Mouse (Mus musculus): ENCODE data around the gene Mff. TPM values are rescaled to one million over a fixed set of nuclear protein-coding genes. Genes with fewer than 3 reads are reported as not detected.

The Mff gene
- polyA plus RNA-seq, 1 experiment from 2014 or later: 203 TPM

- Histone ChIP-seq H3K9me3 (no peaks in the 10 kb centered on the region), H3K4me3 (no peak overlapping the region), H3K27ac (replicated peaks) (no peak overlapping the region), H3K27me3 (replicated peaks; ENCODE audit: low read depth, poor library complexity, severe bottlenecking) (no peaks in the 10 kb centered on the region), H3K4me1 (no peaks in the 10 kb centered on the region), H3K36me3 (replicated peaks) (no peaks in the 10 kb centered on the region; the same call in 1 of the 2 replicates)
- DNase-seq (ENCODE audit: low spot score): no peak
- WGBS: 95% methylated on average over 4 of the region's 4 CpGs
These were observed 50.6 kb downstream of the Mff start for GRCm38 (mm10) chr1:82775293-82775692.

GRCm38 (mm10) chr1:82779388-82779966 is 54.8 kb downstream of the Mff start:
- Histone ChIP-seq H3K27me3 (replicated peaks; ENCODE audit: low read depth, poor library complexity, severe bottlenecking) (no peaks in the 10 kb centered on the region), H3K9me3 (no peaks in the 10 kb centered on the region), H3K4me3 (no peak overlapping the region), H3K36me3 (replicated peaks) (no peaks in the 10 kb centered on the region), H3K4me1 (no peaks in the 10 kb centered on the region), H3K27ac (replicated peaks) (no peak overlapping the region)
- DNase-seq (ENCODE audit: low spot score): no peak
- 88% methylated on average over 6 of the region's 6 CpGs for WGBS

GRCm38 (mm10) chr1:82783559-82783958 is 58.9 kb downstream of the Mff start:
- H3K4me1 ChIP-seq: 0 out of 2 replicates have a peak, but pooled peaks cover 5% of the 10 kb centered on the region
- H3K4me3 ChIP-seq: no peak overlapping the region
- WGBS: 69% methylated on average over 3 of the region's 3 CpGs
- no peaks in the 10 kb centered on the region for H3K27me3 ChIP-seq (replicated peaks; ENCODE audit: low read depth, poor library complexity, severe bottlenecking)
- no peaks in the 10 kb centered on the region for H3K36me3 ChIP-seq (replicated peaks)
- no peak for DNase-seq (ENCODE audit: low spot score)
- H3K27ac ChIP-seq (replicated peaks): no peak overlapping the region
- no peaks in the 10 kb centered on the region for H3K9me3 ChIP-seq

- no peaks in the 10 kb centered on the region for H3K9me3 ChIP-seq
These were observed 60.9 kb downstream of the Mff start for GRCm38 (mm10) chr1:82785546-82785945.

GRCm38 (mm10) chr1:82787414-82787813 is 62.7 kb downstream of the Mff start:
- Histone ChIP-seq H3K36me3 (replicated peaks) (no peaks in the 10 kb centered on the region), H3K4me3 (no peak overlapping the region), H3K9me3 (no peaks in the 10 kb centered on the region), H3K27me3 (replicated peaks; ENCODE audit: low read depth, poor library complexity, severe bottlenecking) (no peaks in the 10 kb centered on the region), H3K27ac (replicated peaks) (no peak overlapping the region), H3K4me1 (0 out of 2 replicates have a peak, but pooled peaks cover 5% of the 10 kb centered on the region)
- WGBS: 9% methylated on average over 2 of the region's 2 CpGs
- peak; percentile 47 for DNase-seq (ENCODE audit: low spot score)

More at GRCm38 (mm10) chr1:82785546-82785945, 60.9 kb downstream of the Mff start:
- 78% methylated on average over 6 of the region's 6 CpGs for WGBS
- no peak for DNase-seq (ENCODE audit: low spot score)
- Histone ChIP-seq H3K27ac (replicated peaks) (no peak overlapping the region), H3K36me3 (replicated peaks) (no peaks in the 10 kb centered on the region), H3K27me3 (replicated peaks; ENCODE audit: low read depth, poor library complexity, severe bottlenecking) (no peaks in the 10 kb centered on the region), H3K4me1 (0 out of 2 replicates have a peak, but pooled peaks cover 5% of the 10 kb centered on the region), H3K4me3 (no peak overlapping the region)

- H3K4me3 ChIP-seq: no peak overlapping the region
- 60% methylated on average over 7 of the region's 7 CpGs for WGBS
- H3K36me3 ChIP-seq (replicated peaks): no peaks in the 10 kb centered on the region
- H3K4me1 ChIP-seq: 0 out of 2 replicates have a peak, but pooled peaks cover 5% of the 10 kb centered on the region
- no peaks in the 10 kb centered on the region for H3K9me3 ChIP-seq
- H3K27me3 ChIP-seq (replicated peaks; ENCODE audit: low read depth, poor library complexity, severe bottlenecking): no peaks in the 10 kb centered on the region
- DNase-seq (ENCODE audit: low spot score): no peak
- no peak overlapping the region for H3K27ac ChIP-seq (replicated peaks)
These were observed 63.4 kb downstream of the Mff start for GRCm38 (mm10) chr1:82788070-82788469.

- H3K9me3 ChIP-seq: no peaks in the 10 kb centered on the region
- 0 out of 2 replicates have a peak, but pooled peaks cover 7% of the 10 kb centered on the region for H3K4me1 ChIP-seq
- no peak for DNase-seq (ENCODE audit: low spot score)
- H3K36me3 ChIP-seq (replicated peaks): no peaks in the 10 kb centered on the region
- H3K4me3 ChIP-seq: no peak overlapping the region
- WGBS: 89% methylated on average over 11 of the region's 11 CpGs
- H3K27ac ChIP-seq (replicated peaks): no peak overlapping the region
- no peaks in the 10 kb centered on the region for H3K27me3 ChIP-seq (replicated peaks; ENCODE audit: low read depth, poor library complexity, severe bottlenecking)
These were observed 66.4 kb downstream of the Mff start for GRCm38 (mm10) chr1:82791105-82791504.

- Histone ChIP-seq H3K4me1 (0 out of 2 replicates have a peak, but pooled peaks cover 8% of the 10 kb centered on the region), H3K4me3 (no peak overlapping the region), H3K27ac (replicated peaks) (no peak overlapping the region), H3K27me3 (replicated peaks; ENCODE audit: low read depth, poor library complexity, severe bottlenecking) (no peaks in the 10 kb centered on the region), H3K9me3 (no peaks in the 10 kb centered on the region), H3K36me3 (replicated peaks) (no peaks in the 10 kb centered on the region)
- 91% methylated on average over 6 of the region's 6 CpGs for WGBS
- no peak for DNase-seq (ENCODE audit: low spot score)
These were observed 67.5 kb downstream of the Mff start for GRCm38 (mm10) chr1:82792238-82792637.

GRCm38 (mm10) chr1:82793110-82793509 is 68.4 kb downstream of the Mff start:
- Histone ChIP-seq H3K27ac (replicated peaks) (no peak overlapping the region), H3K27me3 (replicated peaks; ENCODE audit: low read depth, poor library complexity, severe bottlenecking) (no peaks in the 10 kb centered on the region), H3K9me3 (no peaks in the 10 kb centered on the region), H3K36me3 (replicated peaks) (no peaks in the 10 kb centered on the region), H3K4me1 (0 out of 2 replicates have a peak, but pooled peaks cover 5% of the 10 kb centered on the region), H3K4me3 (no peak overlapping the region)
- WGBS: 88% methylated on average over 3 of the region's 3 CpGs
- DNase-seq (ENCODE audit: low spot score): no peak

- Histone ChIP-seq H3K4me1 (0 out of 2 replicates have a peak, but pooled peaks cover 3% of the 10 kb centered on the region), H3K4me3 (no peak overlapping the region), H3K9me3 (no peaks in the 10 kb centered on the region), H3K36me3 (replicated peaks) (no peaks in the 10 kb centered on the region), H3K27me3 (replicated peaks; ENCODE audit: low read depth, poor library complexity, severe bottlenecking) (no peaks in the 10 kb centered on the region), H3K27ac (replicated peaks) (no peak overlapping the region)
- WGBS: 58% methylated on average over 4 of the region's 4 CpGs
- no peak for DNase-seq (ENCODE audit: low spot score)
These were observed 69.3 kb downstream of the Mff start for GRCm38 (mm10) chr1:82793986-82794385.

GRCm38 (mm10) chr1:82795211-82795610 is 70.5 kb downstream of the Mff start:
- Histone ChIP-seq H3K4me3 (no peak overlapping the region), H3K27ac (replicated peaks) (no peak overlapping the region), H3K36me3 (replicated peaks) (no peaks in the 10 kb centered on the region), H3K4me1 (0 out of 2 replicates have a peak, but pooled peaks cover 3% of the 10 kb centered on the region), H3K9me3 (no peaks in the 10 kb centered on the region), H3K27me3 (replicated peaks; ENCODE audit: low read depth, poor library complexity, severe bottlenecking) (no peaks in the 10 kb centered on the region)
- WGBS: 87% methylated on average over 2 of the region's 2 CpGs
- DNase-seq (ENCODE audit: low spot score): no peak

- Histone ChIP-seq H3K27me3 (replicated peaks; ENCODE audit: low read depth, poor library complexity, severe bottlenecking) (no peaks in the 10 kb centered on the region), H3K9me3 (no peaks in the 10 kb centered on the region), H3K27ac (replicated peaks) (no peak overlapping the region), H3K4me3 (no peak overlapping the region), H3K36me3 (replicated peaks) (no peaks in the 10 kb centered on the region), H3K4me1 (0 out of 2 replicates have a peak, but pooled peaks cover 3% of the 10 kb centered on the region)
- DNase-seq (ENCODE audit: low spot score): no peak
- WGBS: 77% methylated on average over 18 of the region's 18 CpGs
These were observed 71.2 kb downstream of the Mff start for GRCm38 (mm10) chr1:82795702-82796443.

- Histone ChIP-seq H3K27ac (replicated peaks) (no peak overlapping the region), H3K36me3 (replicated peaks) (no peaks in the 10 kb centered on the region), H3K27me3 (replicated peaks; ENCODE audit: low read depth, poor library complexity, severe bottlenecking) (no peaks in the 10 kb centered on the region), H3K9me3 (no peaks in the 10 kb centered on the region), H3K4me1 (0 out of 2 replicates have a peak, but pooled peaks cover 3% of the 10 kb centered on the region), H3K4me3 (no peak overlapping the region)
- 89% methylated on average over 4 of the region's 4 CpGs for WGBS
- no peak for DNase-seq (ENCODE audit: low spot score)
These were observed 72.4 kb downstream of the Mff start for GRCm38 (mm10) chr1:82797088-82797487.
